Mouse (Mus musculus) E14TG2a.4 (cell line): ENCODE measurements at regions not wholly inside any gene's neighbourhood (a gene's known extent, or its start where the extent isn't known, plus 50 kb on each side); places are given as distances from the start of the nearest gene placed in this dataset.

Experiments used
- CTCF ChIP-seq: conservative IDR thresholded peaks from 2 replicates; pipeline ENCODE4 v1.5.1; 2014; ENCODE audit warnings: low read length
- NANOG ChIP-seq: IDR thresholded peaks from 2 replicates; pipeline ENCODE4 v1.6.1; 2014; ENCODE audit warnings: borderline replicate concordance, low read length, mixed read lengths

- TF ChIP-seq CTCF (no peak), NANOG (no peak)
Observed at GRCm38 (mm10) chr4:84130840-84131547, 544.1 kb downstream of the Bnc2 start.
